Mouse (Mus musculus) megakaryocyte-erythroid progenitor cell, adult 5-6 weeks (primary cell): ENCODE results near the gene Emc6. TPM values are rescaled to one million over a fixed set of nuclear protein-coding genes. Genes with fewer than 3 reads are reported as not detected.

Experiments
- ATAC-seq: replicated peaks from 2 replicates; pipeline ENCODE4 v1.8.0; 2016; ENCODE audit warnings: mild to moderate bottlenecking, inconsistent platforms; ENCODE audit not compliant: severe bottlenecking, poor library complexity, low FRiP score, low TSS enrichment
- total RNA-seq, 2 experiments: library from RNA; stranded (forward) in 1 of 2; stranded (reverse) in 1 of 2; fragments of 200-1000, 215-1000 nt in 1 of 2; fragments of >200 nt in 1 of 2; fragmentation: Nextera tagmentation in 1 of 2; gene quantifications; 2 replicates each; pipeline ENCODE4 v1.2.3; 2014 to 2017

The Emc6 gene
- 77.1 and 79.8 TPM in 2 replicates for total RNA-seq (2014; fragmentation: Nextera tagmentation)
- 34.1 and 53.7 TPM in 2 replicates for total RNA-seq (2017)

- peak; percentile 97 for ATAC-seq
Measured at GRCm38 (mm10) chr11:73176608-73177508, at the start of gene Emc6, which contains the start of gene Tax1bp3. Gene Emc6, minus strand, starts transcription at chr11:73177037. Gene Tax1bp3, plus strand, starts transcription at chr11:73177083.

- no peak for ATAC-seq
Measured at GRCm38 (mm10) chr11:73225856-73226255, 49.0 kb upstream of the Emc6 start.

GRCm38 (mm10) chr11:73223966-73224365 is 47.1 kb upstream of the Emc6 start:
- ATAC-seq, result peak; percentile 69

DNA sequence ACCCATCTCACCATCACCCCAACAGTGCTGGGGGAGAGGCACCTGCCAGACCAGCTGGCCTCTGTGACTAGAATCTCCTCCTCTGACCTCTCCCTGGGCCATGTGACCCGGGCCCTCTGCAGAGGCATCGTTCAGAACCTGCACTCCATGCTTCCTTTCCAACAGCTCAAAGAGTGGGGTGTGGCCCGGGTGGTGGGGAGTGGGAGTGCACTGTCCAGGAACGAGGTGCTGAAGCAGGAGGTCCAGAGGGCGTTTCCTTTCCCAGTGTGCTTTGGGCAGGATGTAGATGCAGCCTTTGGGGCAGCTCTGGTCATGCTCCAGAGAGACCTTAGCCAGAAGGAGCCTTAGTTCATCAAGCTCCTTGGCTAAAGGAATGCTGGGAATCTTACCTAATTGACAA is 46.0 kb upstream of the Emc6 start:
- ATAC-seq, result peak; percentile 34; the same call in 1 of the 2 replicates

- ATAC-seq, result no peak
Measured at GRCm38 (mm10) chr11:73220651-73221050, 43.8 kb upstream of the Emc6 start.

DNA sequence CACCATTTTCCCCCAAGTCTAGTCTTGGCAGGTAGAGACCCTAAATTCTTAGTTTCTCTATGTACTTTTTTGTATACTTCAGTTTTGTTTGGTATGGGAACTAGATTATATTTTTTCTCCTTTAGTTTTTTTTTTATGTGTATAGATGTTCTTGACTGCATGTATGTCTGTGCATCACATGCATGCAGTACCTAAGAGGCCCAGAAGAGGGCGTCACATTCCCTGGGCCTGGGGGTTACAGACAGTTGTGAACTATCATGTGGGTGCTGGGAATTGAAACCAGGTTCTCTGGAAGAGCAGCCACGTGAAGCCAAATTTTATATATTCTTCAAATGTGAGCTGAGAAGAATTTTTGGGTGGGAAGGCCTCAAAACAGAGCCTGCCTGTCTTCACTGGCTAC is 42.8 kb upstream of the Emc6 start:
- ATAC-seq, result no peak

DNA sequence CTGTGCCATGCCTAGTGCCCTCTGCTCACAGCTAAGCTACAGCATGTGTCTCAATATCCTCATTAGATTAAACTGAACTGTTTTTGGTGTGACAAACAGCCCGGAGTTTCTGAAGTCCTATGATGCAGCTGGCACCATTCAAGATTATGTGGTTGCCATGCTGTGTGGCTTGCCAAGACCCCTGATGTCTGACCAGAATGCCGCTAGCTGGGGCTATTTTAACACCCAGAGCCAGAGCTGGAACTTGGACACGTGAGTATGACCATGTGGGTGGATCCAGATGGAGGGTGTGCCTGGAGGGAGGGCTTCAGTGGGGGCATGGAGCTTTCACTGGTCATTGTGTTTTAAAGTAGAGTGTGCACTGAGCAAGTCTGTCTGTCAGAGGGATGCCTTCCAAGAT is 37.1 kb upstream of the Emc6 start:
- ATAC-seq, result no peak

DNA sequence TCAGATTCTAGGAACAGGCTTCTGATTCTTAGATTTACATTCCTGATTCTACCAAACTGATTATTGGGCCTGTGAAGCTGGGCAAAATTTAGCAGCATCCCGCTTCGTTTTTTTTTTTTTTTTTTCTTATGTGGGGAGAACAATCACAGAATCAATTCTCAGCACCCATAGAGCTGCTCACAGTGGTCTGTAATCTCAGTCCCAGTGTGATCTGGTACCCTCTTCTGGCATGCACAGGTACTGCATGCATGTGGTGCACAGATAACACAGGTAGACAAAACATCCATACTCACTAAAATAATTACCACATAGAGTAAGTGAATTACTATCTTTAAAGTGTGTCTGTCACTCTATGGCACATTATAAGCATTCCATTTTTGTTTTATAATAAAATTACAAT is 30.8 kb upstream of the Emc6 start:
- ATAC-seq, result 0 out of 2 replicates have a peak, but pooled peaks have one; percentile 47

DNA sequence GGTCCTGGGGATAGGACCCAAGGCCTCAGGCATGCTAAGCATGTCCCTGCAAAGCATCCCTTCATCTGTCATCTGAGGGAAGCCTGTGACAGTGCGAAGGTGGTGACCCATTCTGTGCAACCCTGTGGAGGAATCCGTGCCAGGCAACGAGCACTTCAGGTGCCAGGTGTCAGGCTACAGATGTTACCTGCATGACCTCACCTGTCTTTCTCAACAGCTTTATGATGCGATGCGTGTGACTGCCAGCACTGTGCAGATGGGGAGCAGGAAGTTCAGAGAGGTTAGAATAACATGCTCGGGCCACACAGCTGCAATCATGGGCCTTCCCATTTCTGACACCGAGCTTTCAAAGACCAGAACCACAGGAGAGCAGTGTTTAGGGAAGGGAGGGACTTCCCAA is 28.4 kb upstream of the Emc6 start:
- no peak for ATAC-seq

GRCm38 (mm10) chr11:73203895-73204294 is 27.1 kb upstream of the Emc6 start:
- no peak for ATAC-seq

DNA sequence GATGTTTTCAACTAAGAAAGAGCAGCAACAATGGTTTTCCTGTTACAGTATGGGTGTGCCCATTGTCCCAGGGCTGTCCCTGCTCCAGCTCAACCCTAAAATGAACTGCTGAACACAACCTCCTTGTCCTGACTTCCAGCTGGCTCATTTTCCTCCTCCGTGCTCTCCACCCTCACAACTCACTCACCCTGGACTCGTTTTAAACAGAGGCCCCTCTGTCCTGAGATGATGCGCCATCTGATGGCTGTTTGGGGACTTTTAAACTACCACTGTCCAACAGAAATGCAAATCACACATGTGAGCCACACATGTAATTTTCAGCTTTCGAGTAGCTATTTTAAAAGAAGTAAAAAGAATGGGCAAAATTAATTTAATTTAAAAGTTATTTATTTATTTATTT is 24.8 kb upstream of the Emc6 start:
- no peak for ATAC-seq

- no peak for ATAC-seq
Measured at GRCm38 (mm10) chr11:73201021-73201420, 24.2 kb upstream of the Emc6 start.

DNA sequence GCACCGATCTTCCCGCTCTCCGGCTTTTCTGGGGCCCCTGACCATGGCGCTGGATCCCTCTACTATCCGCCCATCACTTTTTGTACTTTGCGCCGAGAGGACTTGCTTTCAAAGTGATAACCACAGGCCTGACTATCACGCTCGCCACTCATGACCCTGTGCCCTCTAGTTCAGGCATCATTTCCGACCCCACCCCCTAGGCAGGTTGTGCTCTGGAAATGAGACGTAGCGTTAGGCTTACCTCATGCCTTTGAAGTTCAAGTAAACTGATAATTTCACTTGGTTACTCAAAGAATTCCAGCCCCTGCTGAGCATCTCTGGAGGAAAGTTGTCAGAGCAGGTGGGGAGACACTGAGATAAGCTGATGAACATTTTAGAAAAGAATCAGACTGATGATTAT is 23.0 kb upstream of the Emc6 start:
- ATAC-seq, result peak; percentile 31; the same call in 1 of the 2 replicates

DNA sequence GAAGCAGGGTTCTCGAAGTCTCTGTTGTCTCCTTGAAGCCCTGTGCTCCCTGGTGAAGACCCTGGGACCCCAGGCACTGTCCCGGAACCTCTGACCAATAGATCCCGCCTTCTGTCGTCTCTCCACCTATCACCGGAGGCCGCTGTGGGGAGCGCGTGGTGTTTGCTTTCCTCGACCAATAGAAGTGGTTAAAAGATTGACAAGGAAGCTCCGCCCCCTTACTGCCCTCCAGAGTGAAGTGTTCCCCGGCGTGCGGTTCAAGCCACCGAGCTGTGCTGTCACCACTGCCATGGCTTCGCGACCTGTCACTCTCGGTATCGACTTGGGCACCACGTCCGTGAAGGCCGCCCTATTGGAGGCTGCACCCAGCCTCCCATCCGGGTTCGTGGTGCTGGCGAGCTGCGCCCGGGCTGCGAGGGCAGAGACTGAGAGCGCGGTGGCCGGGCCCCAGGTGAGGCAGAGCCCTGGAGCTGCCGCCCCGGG is 22.4 kb upstream of the Emc6 start, which contains the start of gene Shpk:
TSS of gene Shpk (plus strand) at position 231 of the 483 bp plus-strand sequence.
- ATAC-seq, result peak; percentile 96

DNA sequence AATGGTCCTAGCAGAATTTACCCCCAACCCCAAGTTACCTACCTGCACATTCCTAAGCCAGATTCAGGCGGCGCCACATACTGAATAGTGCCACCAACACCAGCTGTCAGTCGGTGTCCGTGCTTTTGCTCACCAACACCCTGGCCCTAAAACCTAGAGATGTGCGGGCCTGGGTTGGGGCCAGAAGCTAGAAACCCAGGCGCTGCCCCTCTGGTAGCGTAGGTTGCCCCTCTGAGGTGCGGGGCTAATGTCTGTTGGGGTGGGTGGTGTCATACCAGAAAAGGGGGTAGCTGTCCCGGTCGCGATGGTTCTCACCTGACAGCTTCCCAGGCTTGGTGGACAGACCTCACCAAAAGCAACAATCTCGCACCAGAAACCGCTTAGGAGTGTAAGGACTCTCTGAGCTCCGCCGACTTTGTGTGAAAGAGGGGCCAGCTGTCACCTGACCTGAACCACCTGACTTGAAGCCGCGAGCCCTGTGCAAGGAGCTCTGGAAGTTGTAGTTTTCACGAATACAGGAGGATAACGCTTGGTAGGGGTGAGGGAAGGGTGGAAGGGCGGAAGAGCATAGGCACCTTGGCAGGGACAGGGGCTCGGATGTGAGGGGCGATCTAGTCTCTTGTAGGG is 21.9 kb upstream of the Emc6 start, which contains the start of gene Ctns:
TSS of gene Ctns (minus strand) at position 440 of the 627 bp plus-strand sequence.
- ATAC-seq, result peak; percentile 87

GRCm38 (mm10) chr11:73198190-73198589 is 21.4 kb upstream of the Emc6 start:
- peak; percentile 0; the same call in 1 of the 2 replicates for ATAC-seq

DNA sequence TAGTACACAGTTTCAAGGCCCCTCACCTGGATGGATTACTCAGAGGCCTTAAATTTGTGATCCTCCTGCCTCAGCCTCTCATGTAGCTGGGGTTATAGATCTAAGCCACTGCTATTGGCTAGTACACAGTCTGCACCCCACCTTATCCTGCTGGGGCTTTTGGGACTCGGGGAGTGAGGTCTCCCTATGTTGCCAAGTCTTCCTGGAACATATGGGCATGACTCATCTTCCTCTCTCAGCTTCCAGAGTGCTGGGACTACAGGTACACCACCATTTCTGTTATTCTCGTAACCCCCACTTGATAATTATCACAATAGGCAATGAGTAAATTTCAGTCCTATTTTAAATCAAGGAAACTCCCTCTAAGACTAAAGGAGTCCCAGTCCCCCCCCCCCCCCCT is 17.6 kb upstream of the Emc6 start:
- ATAC-seq, result no peak

DNA sequence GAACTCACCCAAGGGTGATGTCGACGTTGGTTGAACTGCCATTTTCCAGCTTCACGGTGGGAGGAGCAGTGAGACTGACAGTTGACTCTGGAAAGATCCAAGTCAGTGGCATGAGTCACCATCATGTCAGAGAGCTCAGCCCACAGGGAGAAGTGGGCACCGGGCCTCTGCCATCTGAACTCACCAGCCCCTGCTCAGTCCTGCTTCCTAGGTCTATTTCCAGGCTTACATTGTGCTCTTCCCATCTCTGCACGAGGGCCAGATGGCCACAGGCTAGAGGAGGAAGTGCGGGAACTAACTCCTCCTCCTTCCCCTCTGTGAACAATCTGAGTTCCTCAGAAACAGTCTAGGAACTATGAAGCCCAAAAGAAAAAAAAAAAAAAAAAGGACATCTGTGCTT is 16.2 kb upstream of the Emc6 start:
- ATAC-seq, result no peak

GRCm38 (mm10) chr11:73187231-73187630 is 10.4 kb upstream of the Emc6 start:
- no peak for ATAC-seq

- no peak for ATAC-seq
Measured at GRCm38 (mm10) chr11:73185872-73186615, 9.2 kb upstream of the Emc6 start.
